Mouse (Mus musculus): ENCODE measurements around the gene Dmwd.

DNA sequence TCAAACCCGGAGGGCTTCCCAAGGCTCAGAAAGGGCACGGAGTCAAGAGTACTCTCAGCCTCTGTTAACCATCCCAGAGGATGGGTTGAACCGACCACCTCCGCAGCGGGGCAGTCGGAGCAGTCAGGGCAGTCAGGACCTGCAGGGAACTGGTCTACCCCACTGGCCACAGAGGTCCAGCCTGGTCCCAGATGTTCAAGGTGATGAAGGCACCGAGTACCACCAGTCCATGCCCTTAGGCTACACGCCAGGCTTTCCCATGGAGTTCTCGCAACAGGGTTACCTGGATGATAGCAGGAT is 21.3 kb upstream of the Dmwd start:
- no peak for TF ChIP-seq USF1 (IDR thresholded peaks at IDR 0.05; ENCODE audit: low read depth)
- TF ChIP-seq CTCF (IDR thresholded peaks at IDR 0.05; ENCODE audit: control insufficient read depth, insufficient read depth, insufficient read length), result no peak
- no peak for TF ChIP-seq MAX (IDR thresholded peaks at IDR 0.05)

Measured in C2C12 (cell line).